Mouse (Mus musculus): ENCODE results near the gene Cdh12. TPM values are rescaled to one million over a fixed set of nuclear protein-coding genes. Genes with fewer than 3 reads are reported as not detected.
A peak's percentile ranks its signal among the peaks of the same experiment; 100 is the strongest.
"Not testable (repeated sequence)": the region's sequence is repeated elsewhere in the genome, so short reads cannot be mapped to it uniquely, and the experiment has no call there.

Cdh12 gene
- total RNA-seq, 2 experiments from 2014 or later = 39.4 to 42.8 TPM

DNA sequence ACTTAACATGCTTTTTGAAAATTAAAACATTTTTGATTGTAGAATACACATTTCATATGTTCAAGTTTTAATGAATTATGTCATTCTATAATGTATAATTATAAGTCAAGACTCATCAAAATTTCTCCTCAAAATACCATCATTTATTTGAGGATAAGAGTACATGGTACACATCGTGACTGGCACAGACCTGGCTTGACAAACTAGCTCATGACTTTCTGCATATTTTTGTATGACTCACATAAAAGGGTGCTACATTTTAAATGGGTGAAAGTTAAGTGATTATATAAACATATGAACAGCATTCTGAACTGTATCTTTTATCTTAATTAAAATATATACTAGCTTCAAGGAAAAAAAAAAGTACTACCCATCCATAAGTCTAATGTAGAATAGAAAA lies 643.8 kb downstream of the Cdh12 start:
- DNase-seq (ENCODE audit: low spot score in 2 of 2) = no peak

DNA sequence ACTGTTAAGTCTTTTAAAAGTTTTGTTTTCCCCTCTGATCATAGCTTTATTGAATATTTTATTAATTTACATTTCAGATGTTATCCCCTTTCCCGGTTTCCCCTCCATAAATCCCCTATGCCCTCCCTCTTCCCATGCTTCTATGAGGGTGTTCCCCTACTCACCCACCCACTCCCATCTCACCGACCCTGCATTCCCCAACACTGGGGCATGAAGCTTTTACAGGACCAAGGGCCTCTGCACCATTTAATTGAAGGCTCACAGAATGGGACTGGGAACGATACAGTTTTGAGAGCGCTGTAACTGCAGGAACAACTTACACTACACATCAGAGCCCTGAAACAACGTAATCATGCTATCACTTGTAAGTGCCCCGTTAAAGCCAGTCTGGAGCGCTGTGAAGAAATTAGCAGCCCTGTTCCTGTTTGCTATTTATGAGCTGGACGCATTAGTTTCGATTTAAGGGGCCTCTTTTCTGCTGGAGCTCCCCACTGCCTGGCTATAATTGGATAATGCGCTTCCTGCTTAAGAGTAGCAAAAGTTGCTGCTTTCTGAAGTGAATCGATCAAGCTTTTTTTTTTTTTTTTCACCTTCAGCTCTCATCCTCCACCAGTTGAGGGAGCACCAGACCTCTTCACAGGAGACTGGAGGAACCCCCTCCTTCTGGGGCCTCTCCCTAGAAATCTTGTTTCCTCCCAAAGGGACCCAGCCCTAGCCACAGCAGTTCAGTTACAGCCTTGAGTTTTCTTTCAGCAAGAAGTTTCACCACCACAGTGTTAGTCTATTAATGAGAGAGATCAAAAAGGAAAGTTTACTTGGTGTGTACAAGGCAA lies 660.2 kb downstream of the Cdh12 start:
- DNase-seq (ENCODE audit: low spot score in 2 of 2) = peak; percentile 15 to 16

DNA sequence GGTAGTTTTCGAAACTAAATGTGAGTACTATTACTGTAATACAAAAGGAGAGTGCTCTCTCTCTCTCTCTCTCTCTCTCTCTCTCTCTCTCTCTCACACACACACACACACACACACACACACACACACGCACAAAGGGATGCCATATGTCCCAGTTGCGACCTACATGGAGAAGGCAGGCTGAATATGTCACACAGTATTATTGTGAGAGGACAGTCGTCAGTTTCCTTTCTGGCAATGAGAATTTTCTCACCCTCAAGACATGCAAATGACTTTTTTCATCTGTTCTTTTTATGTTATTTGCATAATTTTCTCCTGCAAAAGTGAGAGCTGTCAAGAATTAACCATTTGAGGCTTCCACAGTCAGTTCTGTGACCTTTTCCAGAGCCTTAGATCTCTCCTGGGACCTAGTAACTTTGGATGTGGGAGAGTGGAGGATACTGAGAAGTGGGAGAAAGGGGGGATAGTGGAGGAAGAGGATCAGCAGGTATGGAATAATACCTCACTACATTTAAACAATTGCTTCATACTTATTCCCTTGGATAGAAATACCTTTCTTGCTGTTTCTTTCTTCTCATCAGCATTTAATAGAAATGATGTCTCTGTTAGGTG lies 660.9 kb downstream of the Cdh12 start:
- DNase-seq (ENCODE audit: low spot score in 2 of 2) = peak in 1 of 2 experiments; percentile 28

DNA sequence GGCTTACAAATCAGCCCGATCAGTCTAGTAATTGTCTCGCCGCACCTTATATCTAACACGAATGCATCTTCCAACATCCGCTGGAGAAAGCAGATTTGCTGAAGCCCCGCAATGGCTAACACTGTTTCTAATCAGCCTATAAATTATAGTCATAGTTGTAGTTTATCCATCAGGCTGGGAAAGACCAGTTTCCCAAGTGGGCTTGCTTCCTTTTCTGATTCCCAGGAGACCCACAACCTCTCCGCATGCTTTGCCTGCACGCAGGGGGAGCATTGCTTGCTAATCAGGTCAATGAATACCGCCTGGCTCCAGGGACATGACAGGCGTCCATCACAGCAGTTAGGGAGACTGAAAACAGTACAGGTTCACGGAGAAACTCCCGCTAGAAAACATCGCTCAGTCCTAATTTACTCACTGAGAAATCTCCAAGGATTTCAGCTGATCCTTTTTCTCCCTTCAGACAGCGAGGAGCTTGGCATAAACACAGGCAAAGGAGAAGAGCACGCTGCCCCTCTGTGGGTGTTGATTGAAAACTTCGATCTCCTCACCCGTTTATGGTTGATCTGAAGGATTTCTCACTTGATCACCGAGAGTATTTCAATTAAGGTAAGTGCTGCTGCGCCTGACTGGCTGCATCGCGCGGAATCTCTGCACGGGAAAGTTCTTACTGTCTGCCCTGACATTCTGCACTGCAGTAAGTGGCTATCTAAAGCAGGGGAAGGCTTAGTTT lies 662.0 kb downstream of the Cdh12 start:
- DNase-seq (ENCODE audit: low spot score in 2 of 2) = peak in 1 of 2 experiments; percentile 45

DNA sequence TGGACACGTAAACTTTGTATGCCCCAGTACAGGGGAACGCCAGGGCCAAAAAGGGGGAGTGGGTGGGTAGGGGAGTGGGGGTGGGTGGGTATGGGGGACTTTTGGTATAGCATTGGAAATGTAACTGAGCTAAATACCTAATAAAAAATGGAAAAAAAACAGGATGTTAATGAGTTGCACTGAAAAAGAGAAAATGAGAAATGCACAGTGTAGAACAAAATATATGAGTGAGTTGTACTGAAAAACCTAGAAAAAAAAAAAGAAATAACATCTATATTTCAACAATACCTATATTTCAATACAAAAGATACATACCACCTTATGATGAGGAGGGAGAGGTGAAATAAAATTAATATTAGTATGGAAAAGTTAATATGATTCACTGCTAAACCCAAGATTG lies 665.7 kb downstream of the Cdh12 start:
- not testable (repeated sequence) for DNase-seq (ENCODE audit: low spot score in 2 of 2)

DNA sequence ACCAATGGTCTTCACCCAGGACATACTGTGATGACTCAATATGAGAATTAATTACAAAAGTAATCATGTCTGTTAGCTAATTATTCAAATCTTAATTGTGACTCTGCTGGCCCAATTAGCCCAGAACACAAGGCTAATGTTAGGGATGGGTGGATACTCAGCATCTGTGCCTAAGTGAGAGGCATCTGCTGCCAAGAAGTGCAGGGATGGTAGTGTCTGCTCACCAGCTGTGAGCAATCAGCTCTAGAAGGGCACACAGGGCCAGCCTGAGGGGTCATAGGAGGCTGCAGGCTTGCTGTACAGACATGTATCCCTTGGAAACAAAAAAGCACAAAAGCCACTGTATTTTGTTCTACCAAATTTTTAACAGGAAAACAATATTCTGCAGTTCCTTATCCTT lies 681.6 kb downstream of the Cdh12 start:
- no peak for DNase-seq (ENCODE audit: low spot score in 2 of 2)

DNA sequence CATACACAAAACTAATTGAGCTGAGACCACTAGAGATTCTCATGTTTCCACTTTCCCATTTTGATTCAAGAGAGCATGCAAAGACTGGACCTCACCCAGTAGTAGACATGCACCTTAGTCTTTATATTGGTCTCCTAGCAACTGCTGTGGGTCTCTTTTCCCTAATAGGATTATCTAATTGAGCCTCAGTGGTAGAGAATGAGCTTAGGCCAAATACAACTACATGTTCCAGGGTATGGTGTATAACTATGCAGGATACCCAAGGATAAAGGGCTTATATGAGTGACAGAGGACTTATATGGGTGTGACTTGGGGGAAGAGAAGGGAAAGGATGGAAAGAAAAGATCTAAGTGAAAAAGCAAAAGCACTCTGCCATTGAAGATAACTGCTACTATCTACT lies 683.9 kb downstream of the Cdh12 start:
- no peak for DNase-seq (ENCODE audit: low spot score in 2 of 2)

DNA sequence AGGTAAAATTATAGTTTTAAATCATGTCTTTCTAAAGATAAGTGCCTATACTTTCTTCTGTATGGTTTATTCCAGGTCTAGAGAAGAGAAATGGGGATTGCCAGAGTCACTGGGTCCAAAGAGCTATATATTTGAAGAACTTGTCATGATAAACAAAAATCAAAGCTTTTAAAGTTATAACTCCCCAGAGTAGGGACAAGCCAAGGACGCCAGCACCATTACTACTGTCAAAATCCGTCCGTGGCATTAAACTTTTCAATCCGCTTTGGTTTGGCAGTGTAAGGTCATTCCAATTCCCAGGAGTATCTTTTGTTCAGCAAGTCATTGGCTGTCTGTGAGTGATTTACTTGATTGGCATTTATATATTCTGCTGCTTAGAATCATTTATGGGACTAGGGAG lies 697.8 kb downstream of the Cdh12 start:
- DNase-seq (ENCODE audit: low spot score in 2 of 2) = no peak

DNA sequence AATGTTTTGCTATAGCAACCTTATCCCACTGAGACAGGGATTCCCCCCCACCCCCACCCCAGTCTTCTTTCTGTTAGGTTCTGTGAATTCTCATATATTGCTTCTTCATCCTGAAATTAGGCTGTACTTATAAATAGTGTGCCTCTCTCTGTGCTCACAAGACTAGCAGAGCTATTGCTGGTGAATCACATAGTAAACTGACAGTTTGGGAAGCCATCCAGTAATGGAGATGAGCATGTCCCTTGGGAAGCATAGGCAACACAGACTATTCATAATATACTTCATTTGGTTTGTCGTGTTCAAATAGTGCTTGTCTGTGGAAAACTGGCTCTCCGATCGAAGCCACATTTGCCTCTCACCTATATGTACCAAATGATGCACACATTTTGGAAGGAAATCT lies 704.5 kb downstream of the Cdh12 start:
- no peak for DNase-seq (ENCODE audit: low spot score in 2 of 2)

DNA sequence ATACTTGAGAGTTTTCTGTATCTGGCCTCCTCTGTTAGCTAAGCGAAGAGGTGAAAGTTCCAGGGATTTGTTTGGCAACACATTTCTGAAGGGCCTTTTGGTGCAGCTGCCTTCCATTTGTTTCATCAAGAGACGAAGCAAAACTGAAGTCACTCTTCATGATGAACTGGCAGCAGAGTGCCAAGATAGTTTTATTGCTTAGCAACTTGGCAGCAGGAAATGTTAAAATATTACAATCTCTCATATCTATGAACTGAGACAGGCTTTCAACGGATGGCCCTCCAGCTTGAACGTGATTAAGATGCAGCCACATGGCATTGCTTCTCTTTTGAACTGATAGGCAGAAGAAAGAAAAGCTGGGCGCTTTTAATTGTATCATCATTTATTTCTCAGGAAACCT lies 730.7 kb downstream of the Cdh12 start:
- DNase-seq (ENCODE audit: low spot score in 2 of 2) = no peak

DNA sequence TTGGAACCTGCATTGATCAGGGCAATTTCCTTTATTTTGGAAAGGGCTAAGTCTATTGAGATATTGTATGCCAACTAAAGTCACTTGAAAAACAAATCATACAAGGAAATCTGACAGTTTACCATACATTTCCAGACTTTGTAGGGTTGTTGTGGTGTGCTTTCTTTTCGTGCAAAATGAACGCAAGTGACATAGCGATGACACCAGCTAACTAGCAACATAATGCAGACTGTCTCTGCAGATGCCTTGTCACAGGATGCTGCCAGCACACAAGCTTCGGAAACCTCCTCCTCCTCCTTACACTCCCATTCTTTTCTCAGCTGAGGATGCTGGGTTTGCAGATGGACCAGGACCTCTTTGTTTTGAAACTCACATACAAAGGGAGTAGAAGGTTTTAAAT lies 731.1 kb downstream of the Cdh12 start:
- DNase-seq (ENCODE audit: low spot score in 2 of 2) = no peak

DNA sequence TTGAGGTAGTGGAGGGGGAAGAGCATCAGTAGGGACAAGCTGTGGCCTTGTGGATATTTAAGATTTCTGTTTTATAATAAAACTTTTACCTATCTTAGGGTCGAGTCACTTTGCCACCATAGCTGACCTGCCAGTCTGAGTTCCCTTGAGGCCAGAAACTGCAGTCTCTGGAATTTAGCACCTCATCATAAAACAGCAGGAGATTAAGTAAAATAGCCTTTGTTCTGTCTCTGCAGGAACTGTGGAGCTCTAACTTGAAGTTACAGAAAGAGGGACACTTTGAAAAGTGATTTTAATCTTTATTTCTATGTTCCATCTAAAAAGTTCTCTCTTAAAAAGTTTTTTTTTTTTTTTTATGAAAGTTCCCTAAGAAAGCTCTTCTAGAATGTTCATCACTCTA lies 736.7 kb downstream of the Cdh12 start:
- DNase-seq (ENCODE audit: low spot score in 2 of 2) = no peak

DNA sequence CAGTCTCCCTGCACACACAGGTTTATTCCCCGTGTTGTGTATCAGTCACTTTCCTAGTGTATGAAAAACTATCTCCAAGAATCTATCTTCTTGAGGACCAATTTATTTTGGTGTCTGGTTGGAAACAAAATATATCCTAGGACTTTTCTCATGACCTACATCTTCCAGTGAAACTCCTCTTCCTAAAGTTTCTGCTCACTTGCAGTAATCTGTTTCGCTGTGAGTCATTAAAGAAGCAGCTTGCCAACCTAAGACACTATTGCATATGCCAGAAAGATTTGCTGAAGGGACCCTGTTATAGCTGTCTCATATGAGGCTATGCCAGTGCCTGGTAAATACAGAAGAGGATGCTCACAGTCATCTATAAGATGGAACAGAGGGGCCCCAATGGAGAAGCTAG lies 761.0 kb downstream of the Cdh12 start:
- DNase-seq (ENCODE audit: low spot score in 2 of 2) = not testable (repeated sequence)

DNA sequence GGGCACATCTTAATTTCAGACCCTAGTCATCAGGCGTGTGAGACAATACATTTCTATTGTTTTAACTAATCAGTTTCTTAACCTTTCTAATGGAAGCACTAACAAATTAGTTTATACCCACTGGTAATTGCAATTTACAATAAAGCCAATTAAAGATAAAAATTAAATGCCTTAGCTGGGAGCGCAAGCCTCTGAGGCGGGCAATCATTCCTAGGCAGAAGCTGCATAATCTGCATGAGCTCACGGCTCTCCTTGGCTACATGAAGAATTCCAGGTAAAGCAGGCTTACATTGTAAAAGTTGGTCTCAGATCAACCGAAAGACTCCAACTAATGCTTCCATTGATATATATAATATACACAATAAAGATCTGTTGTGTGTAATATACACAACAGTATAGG lies 773.9 kb downstream of the Cdh12 start:
- DNase-seq (ENCODE audit: low spot score in 2 of 2) = no peak

DNA sequence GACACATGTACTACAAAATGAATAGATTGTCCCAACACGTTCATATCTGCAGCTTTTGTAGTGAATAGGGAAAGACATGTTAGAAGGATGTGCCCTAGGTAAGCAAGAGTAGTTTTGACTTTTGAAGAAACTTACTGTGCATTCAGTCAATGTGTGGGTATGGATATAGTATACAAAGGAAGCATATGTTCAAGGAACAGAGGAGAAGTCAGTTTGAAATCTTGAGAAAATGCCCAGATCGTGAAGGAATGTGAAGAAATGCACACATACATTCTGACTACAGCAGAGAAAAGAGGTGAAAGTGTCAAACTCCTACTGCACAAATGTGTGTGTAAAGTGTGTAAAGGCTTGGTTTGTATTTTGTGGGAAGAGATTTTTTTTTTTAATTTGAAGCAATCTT lies 812.3 kb downstream of the Cdh12 start:
- DNase-seq (ENCODE audit: low spot score in 2 of 2) = no peak

DNA sequence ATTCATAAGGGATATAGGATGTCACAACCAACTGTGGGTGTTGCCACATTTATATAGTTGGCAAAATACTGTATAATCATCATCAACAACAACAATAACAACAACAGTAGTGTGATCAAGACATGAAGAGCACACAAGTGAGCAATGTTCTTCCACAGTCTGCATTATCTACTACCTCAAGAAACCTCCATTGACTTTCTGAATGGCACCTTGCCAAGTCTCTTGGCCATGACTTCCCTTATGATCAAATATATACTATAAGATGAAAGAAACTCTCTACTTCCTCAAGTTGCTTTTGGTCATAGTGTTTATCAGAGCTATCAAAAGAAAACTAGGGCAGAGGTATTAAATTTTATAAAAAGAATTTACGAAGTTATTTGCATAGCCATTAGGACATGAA lies 820.8 kb downstream of the Cdh12 start:
- DNase-seq (ENCODE audit: low spot score in 2 of 2) = no peak

DNA sequence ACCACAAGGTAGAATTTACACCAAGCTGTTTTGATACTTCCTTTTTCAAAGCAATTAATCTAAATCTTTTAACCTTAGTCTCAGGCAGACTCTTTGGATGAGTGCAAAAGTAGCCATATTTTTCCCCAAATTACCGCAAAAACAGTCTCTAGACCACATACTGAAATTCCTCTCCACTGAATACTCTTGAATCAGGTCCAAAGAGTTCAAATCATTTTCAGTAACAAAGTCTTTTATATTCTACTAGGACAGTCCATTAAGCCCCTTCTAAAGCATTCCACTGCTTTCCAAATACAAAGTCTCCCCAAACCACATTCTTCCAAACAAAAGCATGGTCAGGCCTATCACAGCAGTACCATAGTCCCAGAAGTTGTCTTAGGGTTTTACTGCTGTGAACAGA lies 848.0 kb downstream of the Cdh12 start:
- no peak for DNase-seq (ENCODE audit: low spot score in 2 of 2)

DNA sequence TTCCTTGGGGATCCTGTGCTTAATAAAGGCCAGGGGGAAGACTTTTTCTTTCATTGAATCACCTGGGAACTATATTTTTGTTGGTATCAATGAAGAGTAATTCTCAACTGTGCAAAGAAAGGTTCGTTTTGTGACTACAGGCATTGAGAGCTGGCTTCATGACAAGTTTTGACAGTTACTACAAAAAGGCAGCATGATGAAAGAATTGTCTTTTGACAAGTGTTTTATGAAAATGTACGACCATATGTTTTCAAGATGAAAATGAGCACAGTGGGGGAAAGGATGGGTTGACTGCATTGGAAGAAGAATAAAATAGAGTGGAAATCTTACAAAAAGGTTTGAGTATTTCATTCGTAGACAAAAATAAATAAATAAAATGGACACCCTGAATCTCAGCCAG lies 866.4 kb downstream of the Cdh12 start:
- DNase-seq (ENCODE audit: low spot score in 2 of 2) = no peak

DNA sequence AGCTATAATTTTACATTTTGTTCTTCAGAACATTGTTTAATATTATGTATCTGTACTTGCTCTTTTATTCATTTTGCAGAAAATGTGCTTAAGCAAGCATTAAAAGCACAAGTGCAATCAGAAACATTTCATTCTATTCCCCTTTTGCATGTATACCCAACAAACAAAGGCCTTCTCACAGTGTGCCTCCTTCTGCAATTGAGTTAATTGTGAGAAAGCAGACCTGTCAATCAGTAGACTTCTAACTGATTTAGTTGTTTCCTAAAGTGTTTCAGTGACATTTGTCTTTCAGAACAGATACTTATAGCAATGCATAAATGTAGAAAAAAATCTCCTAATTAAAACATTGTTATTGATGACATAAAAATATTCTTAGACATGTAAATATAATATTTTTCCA lies 894.8 kb downstream of the Cdh12 start:
- DNase-seq (ENCODE audit: low spot score in 2 of 2) = no peak

DNA sequence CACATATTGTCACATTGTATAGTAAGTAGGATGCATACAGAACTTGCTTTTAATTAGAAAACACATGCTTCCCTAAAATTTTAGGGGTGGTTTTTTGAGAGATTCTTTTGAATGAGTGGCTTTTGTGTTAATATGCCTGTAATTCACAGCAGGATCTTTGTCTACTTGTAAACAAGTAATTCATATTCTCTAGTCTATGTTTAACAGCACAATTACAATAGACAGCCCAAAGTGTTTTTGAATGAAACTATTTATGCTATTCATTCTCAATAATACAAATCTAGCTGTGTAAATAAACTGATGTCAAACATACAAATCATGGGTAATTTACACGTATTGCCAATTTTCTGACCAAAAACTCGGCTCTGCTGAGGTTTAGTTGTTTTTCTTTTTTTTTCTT lies 895.3 kb downstream of the Cdh12 start:
- no peak for DNase-seq (ENCODE audit: low spot score in 2 of 2)

DNA sequence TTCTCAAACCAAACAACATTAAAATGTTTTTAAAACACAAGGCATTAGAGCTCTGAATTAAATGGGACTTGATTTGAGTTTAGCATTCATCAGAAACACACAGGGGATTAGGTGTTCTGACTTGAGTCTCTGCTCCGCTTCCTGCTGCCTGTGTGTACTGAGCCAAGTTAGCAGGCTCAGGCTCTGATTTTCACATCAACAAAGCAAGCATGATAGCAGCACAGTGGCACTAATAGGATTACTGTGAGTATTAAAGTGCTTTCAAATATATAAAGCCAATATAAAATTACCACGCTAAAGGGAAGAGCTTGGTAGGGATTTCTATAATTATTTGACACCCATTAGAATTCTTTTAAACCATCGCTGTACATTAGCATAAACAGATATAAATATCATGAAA lies 895.7 kb downstream of the Cdh12 start:
- no peak for DNase-seq (ENCODE audit: low spot score in 2 of 2)

DNA sequence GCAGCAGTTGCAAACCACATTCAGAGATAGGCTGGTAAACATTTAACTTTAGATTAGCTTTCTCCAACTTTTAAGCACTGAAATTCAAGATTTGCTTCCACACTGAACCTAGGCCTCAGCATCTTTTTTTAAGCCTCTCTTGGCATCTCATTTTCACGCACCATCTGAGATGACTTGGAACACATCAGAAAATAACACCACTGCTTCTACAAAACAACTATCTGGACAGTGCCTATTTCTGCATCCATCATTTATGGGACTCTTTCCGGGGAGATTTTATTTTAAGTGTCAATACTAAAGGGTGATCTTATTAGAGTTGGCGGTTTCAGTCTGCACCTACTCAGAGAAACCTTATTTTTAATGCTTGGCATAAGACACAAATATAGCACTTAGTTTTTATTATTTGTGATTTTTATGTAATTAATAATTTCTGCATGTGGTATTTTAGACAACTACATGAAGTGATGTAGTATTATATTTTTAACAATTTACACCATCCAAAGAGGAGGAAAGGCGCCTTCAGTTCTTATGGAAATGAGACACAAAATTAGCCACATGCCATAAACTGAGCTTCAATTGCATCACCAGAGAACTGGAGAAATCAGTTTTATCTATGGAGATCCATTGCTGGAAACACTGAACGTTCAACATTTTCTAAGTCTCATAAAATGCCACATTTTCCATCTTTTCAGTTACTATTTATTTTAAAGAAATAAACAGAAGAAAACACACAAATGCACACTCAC lies 906.5 kb downstream of the Cdh12 start:
- DNase-seq (ENCODE audit: low spot score in 2 of 2) = no peak
